Mouse (Mus musculus): Measurements from ENCODE around the gene Bcl7b. TPM values are rescaled to one million over a fixed set of nuclear protein-coding genes. Genes with fewer than 3 reads are reported as not detected.

Bcl7b gene
- 50.2 and 50.3 TPM in 2 replicates for polyA plus RNA-seq (2015; fragmentation: Nextera tagmentation; extraction: Ambion mirVana)

DNA sequence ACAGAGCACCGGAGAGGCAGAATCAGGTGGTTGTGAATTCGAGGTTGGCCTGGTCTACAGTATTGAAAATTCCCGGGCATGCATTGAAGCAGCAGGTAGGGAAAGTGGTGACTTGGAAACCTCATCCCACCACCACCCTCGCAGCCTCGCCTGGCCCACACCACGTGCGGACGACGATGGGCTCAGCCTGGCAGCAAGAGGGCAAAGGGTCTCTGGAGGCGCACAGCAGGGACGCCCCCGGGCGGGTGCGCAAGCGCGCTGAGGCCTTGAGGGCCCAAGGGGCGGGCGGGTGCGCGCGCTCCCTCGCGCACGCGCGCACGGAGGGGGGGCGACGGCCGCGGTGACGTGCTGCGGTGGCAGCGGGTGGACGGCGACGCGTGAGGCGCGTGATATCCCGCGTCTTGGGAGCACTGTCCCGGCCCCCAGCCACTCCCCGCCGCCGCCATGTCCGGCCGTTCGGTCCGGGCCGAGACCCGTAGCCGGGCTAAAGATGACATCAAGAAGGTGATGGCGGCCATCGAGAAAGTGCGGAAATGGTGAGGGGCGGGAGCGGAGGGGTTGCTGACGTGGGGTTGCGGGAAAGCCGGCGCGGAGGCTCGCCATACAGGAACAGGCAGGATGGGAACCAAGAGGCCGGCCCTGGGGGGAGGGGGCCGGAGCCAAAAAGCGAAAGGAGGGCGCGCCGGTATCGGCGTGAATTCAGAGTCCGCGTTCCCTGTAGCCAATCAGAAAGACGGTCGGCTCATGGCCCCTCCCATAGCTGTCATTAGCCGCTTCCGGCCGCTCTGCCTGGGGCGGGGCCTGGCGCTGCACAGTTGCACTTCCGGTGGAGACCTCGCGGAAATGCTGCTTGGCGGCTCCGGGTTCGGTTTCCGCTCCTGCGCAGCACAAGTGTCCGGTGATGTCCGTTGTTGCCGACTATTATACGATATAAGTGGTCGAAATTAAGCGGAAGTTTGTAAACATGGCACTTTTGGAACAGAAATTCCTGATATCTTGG is at the start of gene Bcl7b:
Gene Bcl7b, plus strand, starts transcription at position 221 of the 1,000 bp plus-strand sequence.
- H3K36me3 ChIP-seq, result peaks cover 20% of the 10 kb centered on the region

DNA sequence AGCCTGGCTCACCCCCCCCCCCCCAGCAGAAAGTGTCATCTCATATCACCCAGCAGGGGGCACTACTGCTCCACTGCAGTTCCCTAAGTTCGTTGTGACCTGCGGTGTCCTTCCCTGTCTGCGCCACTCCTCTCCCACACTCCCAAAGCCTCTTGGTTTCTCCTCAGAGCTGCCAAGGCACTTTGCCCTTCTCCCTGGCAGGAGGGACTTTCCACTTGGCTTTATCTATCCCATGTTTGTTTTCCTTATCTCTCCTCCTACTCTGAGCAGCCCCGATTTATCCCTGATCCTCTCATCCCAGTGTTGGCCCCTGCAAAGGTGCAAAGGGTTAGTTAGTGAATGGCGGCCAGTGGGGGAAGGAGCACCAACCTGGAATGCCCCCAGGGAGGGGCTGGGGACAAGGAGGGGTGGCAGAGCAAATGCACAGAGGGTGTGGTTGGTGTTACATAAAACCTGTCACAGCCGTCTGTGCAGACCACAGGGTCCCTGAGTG is 49.4 kb upstream of the Bcl7b start:
- no peak overlapping the region for H3K4me2 ChIP-seq (replicated peaks)
- no peaks in the 10 kb centered on the region for H3K9me3 ChIP-seq
- H3K27ac ChIP-seq, result no peak overlapping the region; the same call in 1 of the 2 replicates
- no peak overlapping the region for H3K4me3 ChIP-seq (replicated peaks)
- WGBS, result 13% methylated on average over 6 of the region's 6 CpGs
- H3K36me3 ChIP-seq, result no peaks in the 10 kb centered on the region
- H3K27me3 ChIP-seq (replicated peaks), result peaks cover 11% of the 10 kb centered on the region
- 0 out of 2 replicates have a peak, but pooled peaks cover 3% of the 10 kb centered on the region for H3K4me1 ChIP-seq (replicated peaks)
- ATAC-seq, result peak; percentile 95
- no peak overlapping the region for H3K9ac ChIP-seq

More for the DNA sequence above, at the start of gene Bcl7b:
- H3K4me1 ChIP-seq (replicated peaks), result peaks cover 4% of the 10 kb centered on the region; the same call in 1 of the 2 replicates
- H3K4me2 ChIP-seq (replicated peaks), result peak within 1 kb of the TSS; percentile 79
- 3% methylated on average over 92 of the region's 95 CpGs for WGBS
- H3K4me3 ChIP-seq (replicated peaks), result peak within 1 kb of the TSS; percentile 62
- peak; percentile 99 for ATAC-seq
- no peaks in the 10 kb centered on the region for H3K9me3 ChIP-seq
- H3K27ac ChIP-seq, result peak within 1 kb of the TSS; percentile 96
- no peaks in the 10 kb centered on the region for H3K27me3 ChIP-seq (replicated peaks)
- H3K9ac ChIP-seq, result peak within 1 kb of the TSS; percentile 72

DNA sequence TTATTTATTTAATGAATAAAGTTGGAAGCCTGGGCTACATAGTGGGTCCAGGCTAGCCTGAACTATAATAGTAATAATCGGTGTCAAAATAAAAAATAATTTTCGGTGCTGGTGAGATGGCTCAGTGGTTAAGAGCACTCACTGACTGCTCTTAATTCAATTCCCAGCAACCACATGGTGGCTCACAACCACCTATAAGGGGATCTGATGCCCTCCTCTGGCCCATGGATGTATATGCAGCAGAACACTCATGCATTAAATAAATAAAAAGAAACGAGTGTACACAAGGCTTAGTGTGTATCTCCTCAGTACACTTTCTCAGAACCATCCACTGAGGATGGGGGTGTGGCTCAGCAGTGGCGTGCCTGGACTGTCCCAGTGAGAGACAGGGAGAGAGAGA is 47.3 kb upstream of the Bcl7b start:
- ATAC-seq, result no peak
- Histone ChIP-seq H3K27me3 (replicated peaks) (peaks cover 11% of the 10 kb centered on the region), H3K9me3 (no peaks in the 10 kb centered on the region), H3K4me3 (replicated peaks) (no peak overlapping the region), H3K4me2 (replicated peaks) (no peak overlapping the region), H3K4me1 (replicated peaks) (0 out of 2 replicates have a peak, but pooled peaks cover 3% of the 10 kb centered on the region), H3K27ac (no peak overlapping the region), H3K9ac (no peak overlapping the region), H3K36me3 (no peaks in the 10 kb centered on the region)
- 59% methylated on average over 4 of the region's 4 CpGs for WGBS

DNA sequence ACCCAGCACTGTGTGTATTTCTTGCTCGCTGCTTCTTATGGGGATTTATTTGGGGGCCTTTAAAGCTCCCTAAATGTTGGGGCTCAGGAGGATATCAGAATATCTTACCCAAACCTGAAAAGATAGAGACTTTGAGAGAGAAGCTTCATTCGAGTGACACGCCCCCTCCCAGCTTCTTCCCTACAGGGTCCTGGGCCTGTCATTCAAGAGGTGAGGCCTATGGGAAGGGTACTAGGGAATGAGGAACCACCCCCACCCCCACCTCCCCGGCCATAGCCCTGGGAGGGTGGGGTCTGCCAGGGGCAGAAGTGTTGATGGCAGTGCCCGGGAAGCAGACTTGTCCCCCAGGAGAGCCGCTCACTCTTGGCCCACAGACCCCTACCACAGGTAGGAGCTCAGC is 42.0 kb upstream of the Bcl7b start:
- Histone ChIP-seq H3K9ac (no peak overlapping the region), H3K4me2 (replicated peaks) (no peak overlapping the region), H3K36me3 (no peaks in the 10 kb centered on the region), H3K27ac (no peak overlapping the region), H3K9me3 (no peaks in the 10 kb centered on the region), H3K4me3 (replicated peaks) (no peak overlapping the region), H3K27me3 (replicated peaks) (peaks cover 9% of the 10 kb centered on the region), H3K4me1 (replicated peaks) (no peaks in the 10 kb centered on the region)
- no peak for ATAC-seq
- 69% methylated on average over 6 of the region's 6 CpGs for WGBS

DNA sequence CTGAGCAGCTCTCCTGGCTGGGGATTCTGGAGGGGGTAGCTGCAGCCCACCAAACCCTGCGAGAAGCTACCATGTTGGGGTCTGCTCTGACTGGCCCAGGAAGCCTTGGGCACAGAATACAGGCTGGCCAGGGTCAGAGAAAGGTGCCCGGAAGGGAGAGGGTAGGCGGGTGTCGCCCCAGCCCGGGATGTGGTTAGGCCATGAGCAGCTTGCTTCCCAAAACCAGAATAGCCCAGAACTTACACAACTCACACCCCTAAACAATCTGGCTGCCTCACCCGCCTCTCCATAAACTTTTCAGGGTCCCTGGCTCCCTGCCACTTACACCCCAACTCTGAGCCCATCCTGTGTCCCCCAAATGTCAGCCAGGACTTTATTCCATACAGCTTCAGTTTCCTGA is 40.4 kb upstream of the Bcl7b start:
- Histone ChIP-seq H3K4me1 (replicated peaks) (no peaks in the 10 kb centered on the region), H3K27me3 (replicated peaks) (peaks cover 7% of the 10 kb centered on the region; the same call in 1 of the 2 replicates), H3K4me3 (replicated peaks) (no peak overlapping the region), H3K9ac (no peak overlapping the region), H3K27ac (no peak overlapping the region), H3K36me3 (no peaks in the 10 kb centered on the region), H3K4me2 (replicated peaks) (no peak overlapping the region), H3K9me3 (no peaks in the 10 kb centered on the region)
- WGBS, result 80% methylated on average over 6 of the region's 6 CpGs
- no peak for ATAC-seq

DNA sequence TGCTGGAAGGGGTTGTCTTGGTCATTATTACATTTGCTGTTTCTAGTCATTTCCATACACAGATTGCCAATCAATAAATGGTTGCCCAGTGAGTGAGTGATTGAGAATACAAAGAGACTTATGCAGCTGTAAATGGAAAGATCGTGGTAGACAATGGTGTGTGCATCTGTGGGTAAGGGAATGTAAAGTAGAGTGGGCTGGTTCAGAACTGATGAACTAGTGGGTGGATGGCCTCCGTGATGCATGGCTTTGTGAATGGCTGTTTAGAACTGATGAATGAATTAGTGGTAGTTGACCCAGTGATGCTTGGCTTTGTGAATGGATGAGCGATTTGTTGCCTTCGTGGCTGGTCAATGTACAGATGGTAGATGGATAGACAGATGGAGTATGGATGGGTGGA is 38.3 kb upstream of the Bcl7b start:
- ATAC-seq, result no peak
- H3K27me3 ChIP-seq (replicated peaks), result peaks cover 26% of the 10 kb centered on the region
- H3K4me2 ChIP-seq (replicated peaks), result no peak overlapping the region
- no peak overlapping the region for H3K27ac ChIP-seq
- H3K36me3 ChIP-seq, result no peaks in the 10 kb centered on the region
- no peak overlapping the region for H3K4me3 ChIP-seq (replicated peaks)
- 84% methylated on average over 4 of the region's 4 CpGs for WGBS
- H3K4me1 ChIP-seq (replicated peaks), result peaks cover 11% of the 10 kb centered on the region; the same call in 1 of the 2 replicates
- H3K9ac ChIP-seq, result no peak overlapping the region
- no peaks in the 10 kb centered on the region for H3K9me3 ChIP-seq

DNA sequence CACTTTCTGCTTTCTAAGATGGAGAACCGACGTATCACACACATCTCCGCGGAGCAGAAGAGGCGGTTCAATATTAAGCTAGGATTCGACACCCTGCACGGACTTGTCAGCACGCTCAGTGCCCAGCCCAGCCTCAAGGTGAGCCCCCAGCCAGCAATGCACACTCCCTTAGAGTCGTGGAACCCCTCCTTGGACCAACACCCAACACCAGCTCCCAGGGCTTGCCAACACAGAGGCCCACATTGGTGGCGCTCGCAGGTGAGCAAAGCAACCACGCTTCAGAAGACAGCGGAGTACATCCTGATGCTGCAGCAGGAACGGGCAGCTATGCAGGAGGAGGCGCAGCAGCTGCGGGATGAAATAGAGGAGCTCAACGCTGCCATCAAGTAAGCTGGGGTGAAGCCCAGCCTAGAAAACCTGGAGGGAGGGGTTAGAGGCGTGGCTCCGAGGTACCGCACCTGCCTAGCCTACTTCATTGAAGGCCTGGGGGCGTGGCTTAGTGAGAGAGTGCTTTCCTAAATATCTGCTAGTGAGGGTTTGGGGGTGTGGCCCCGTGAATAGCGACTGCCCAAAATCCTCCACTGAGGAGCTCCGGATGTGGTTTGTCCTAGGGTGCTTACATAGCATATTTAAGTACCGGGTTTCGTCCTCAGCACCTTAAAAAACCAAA is 34.2 kb upstream of the Bcl7b start:
- peak overlapping the region; percentile 4; the same call in 1 of the 2 replicates for H3K4me3 ChIP-seq (replicated peaks)
- WGBS, result 5% methylated on average over 26 of the region's 26 CpGs

DNA sequence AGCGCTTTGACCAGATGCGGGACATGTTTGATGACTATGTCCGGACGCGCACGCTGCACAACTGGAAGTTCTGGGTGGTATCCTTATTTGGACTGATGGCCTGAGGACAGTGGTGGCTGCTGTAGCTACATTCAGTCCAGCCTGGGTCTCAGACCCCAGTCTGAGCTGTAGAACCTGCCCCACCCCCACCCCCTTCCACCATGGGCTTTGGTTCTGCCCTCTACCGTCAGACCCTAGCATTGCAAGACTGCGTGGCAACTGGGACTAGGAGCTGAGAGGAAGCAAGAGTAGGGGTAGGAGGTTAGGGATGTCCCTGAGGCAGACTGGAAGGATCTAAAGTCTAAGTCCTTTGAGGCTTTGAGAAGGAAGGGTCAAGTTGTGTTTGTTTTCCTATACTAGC is 33.5 kb upstream of the Bcl7b start:
- H3K4me3 ChIP-seq (replicated peaks), result peak overlapping the region; percentile 4; the same call in 1 of the 2 replicates
- no peak overlapping the region for H3K9ac ChIP-seq
- no peaks in the 10 kb centered on the region for H3K36me3 ChIP-seq
- no peaks in the 10 kb centered on the region for H3K9me3 ChIP-seq
- peak overlapping the region; percentile 52 for H3K4me2 ChIP-seq (replicated peaks)
- 7% methylated on average over 8 of the region's 8 CpGs for WGBS
- peaks cover 26% of the 10 kb centered on the region for H3K27me3 ChIP-seq (replicated peaks)
- 0 out of 2 replicates have a peak, but pooled peaks have one; percentile 15 for ATAC-seq
- peaks cover 11% of the 10 kb centered on the region; the same call in 1 of the 2 replicates for H3K4me1 ChIP-seq (replicated peaks)
- no peak overlapping the region for H3K27ac ChIP-seq

More for the DNA sequence above, 34.2 kb upstream of the Bcl7b start:
- Histone ChIP-seq H3K4me1 (replicated peaks) (peaks cover 11% of the 10 kb centered on the region; the same call in 1 of the 2 replicates), H3K36me3 (no peaks in the 10 kb centered on the region), H3K27me3 (replicated peaks) (peaks cover 26% of the 10 kb centered on the region), H3K4me2 (replicated peaks) (peak overlapping the region; percentile 52), H3K9me3 (no peaks in the 10 kb centered on the region), H3K27ac (no peak overlapping the region), H3K9ac (no peak overlapping the region)
- ATAC-seq, result peak; percentile 79

DNA sequence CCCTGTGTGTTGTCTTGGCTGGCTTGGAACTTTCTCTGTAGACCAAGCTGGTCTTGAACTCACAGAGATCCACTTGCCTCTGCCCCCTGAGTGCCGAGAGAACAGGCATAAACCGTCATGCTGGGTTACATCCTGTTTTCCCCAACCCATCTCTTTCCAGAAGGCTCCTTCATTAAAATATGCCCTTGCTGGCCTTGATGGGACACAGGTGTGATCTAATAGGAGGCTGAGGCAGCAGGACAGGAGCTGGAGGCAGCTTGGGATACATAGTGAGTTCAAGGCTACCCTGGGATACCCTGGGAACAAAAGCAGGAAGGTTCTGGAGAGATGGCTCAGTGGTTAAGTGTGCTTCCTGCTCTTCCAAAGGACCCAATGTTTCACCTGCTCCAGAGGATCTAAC is 28.2 kb upstream of the Bcl7b start:
- WGBS, result 56% methylated on average over 2 of the region's 2 CpGs
- no peak overlapping the region for H3K9ac ChIP-seq

DNA sequence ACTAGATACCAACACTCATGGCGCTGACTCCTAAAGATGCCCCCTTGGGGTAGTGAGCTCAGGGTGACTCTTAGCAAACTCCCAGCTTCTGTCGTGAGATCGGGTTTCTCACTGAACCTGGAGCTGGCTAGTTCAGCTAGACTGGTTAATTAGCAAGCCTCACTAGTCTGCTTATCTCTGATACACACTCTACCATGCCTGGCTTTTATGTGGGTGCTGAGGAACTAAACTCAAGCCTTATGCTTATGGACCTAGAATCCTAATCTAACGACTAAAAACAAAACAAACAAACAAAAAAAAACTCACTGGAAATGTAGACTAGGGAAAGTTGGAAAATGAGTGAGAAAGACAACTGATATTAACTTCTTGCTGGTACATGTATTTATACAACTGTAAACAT is 23.6 kb upstream of the Bcl7b start:
- Histone ChIP-seq H3K36me3 (no peaks in the 10 kb centered on the region), H3K27ac (no peak overlapping the region), H3K9ac (no peak overlapping the region), H3K4me2 (replicated peaks) (no peak overlapping the region), H3K9me3 (no peaks in the 10 kb centered on the region), H3K4me1 (replicated peaks) (0 out of 2 replicates have a peak, but pooled peaks cover 2% of the 10 kb centered on the region), H3K4me3 (replicated peaks) (no peak overlapping the region), H3K27me3 (replicated peaks) (no peaks in the 10 kb centered on the region; the same call in 1 of the 2 replicates)
- ATAC-seq, result no peak
- WGBS, result 60% methylated on average over 4 of the region's 4 CpGs

More for the DNA sequence above, 28.2 kb upstream of the Bcl7b start:
- Histone ChIP-seq H3K27me3 (replicated peaks) (no peaks in the 10 kb centered on the region; the same call in 1 of the 2 replicates), H3K4me1 (replicated peaks) (no peaks in the 10 kb centered on the region), H3K27ac (no peak overlapping the region), H3K9me3 (no peaks in the 10 kb centered on the region), H3K4me2 (replicated peaks) (no peak overlapping the region), H3K36me3 (no peaks in the 10 kb centered on the region), H3K4me3 (replicated peaks) (no peak overlapping the region)
- no peak for ATAC-seq

DNA sequence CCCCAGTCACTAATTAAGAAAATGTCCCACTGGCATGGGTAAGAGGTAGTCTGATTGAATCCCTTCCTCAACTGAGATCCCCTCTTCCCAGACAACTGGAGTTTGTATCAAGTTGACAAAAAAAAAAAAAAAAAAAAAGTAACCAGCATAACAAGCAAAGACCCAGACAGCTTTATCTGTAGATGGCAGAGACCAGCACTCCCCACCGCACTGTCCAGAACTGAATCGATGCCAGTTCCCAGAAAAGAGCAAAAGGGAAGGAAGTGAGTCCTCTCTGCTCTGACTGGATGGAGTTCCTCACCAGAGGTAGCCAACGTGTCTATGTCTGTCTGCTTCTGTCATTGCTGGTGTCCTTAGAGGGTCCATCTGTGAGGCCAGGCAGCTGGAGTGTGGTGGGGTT is 22.6 kb upstream of the Bcl7b start:
- Histone ChIP-seq H3K9me3 (no peaks in the 10 kb centered on the region), H3K4me3 (replicated peaks) (no peak overlapping the region), H3K27me3 (replicated peaks) (no peaks in the 10 kb centered on the region; the same call in 1 of the 2 replicates), H3K36me3 (no peaks in the 10 kb centered on the region), H3K27ac (no peak overlapping the region), H3K4me1 (replicated peaks) (peaks cover 5% of the 10 kb centered on the region; the same call in 1 of the 2 replicates), H3K4me2 (replicated peaks) (no peak overlapping the region), H3K9ac (no peak overlapping the region)
- ATAC-seq, result no peak
- 78% methylated on average over 3 of the region's 3 CpGs for WGBS

DNA sequence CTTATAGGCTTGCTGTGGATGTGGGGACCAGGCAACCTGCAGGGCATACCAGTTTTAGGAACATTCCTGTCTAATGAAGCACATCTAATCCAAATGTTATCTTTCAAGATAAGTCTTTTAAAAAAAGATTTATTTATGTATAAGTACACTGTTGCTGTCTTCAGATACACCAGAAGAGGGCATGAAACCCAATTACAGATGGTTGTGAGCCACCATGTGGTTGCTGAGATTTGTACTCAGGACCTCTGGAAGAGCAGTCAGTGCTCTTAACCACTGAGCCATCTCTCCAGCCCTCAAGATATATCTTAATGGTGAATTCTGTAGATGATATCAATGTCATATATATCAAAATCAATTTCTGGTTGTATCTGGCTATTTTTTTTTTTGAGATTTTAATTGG is 22.1 kb upstream of the Bcl7b start:
- H3K9me3 ChIP-seq, result no peaks in the 10 kb centered on the region
- no peak for ATAC-seq
- no peak overlapping the region for H3K4me2 ChIP-seq (replicated peaks)
- H3K36me3 ChIP-seq, result no peaks in the 10 kb centered on the region
- H3K27ac ChIP-seq, result no peak overlapping the region
- H3K4me1 ChIP-seq (replicated peaks), result peaks cover 5% of the 10 kb centered on the region; the same call in 1 of the 2 replicates
- no peak overlapping the region for H3K9ac ChIP-seq
- H3K27me3 ChIP-seq (replicated peaks), result no peaks in the 10 kb centered on the region; the same call in 1 of the 2 replicates
- H3K4me3 ChIP-seq (replicated peaks), result no peak overlapping the region
